Mouse (Mus musculus) adrenal gland, adult (tissue): ENCODE data around the gene Sema7a.
A peak's percentile ranks its signal among the peaks of the same experiment; 100 is the strongest.

Experiments used
- DNase-seq, 2 experiments: peaks; one replicate each; pipeline ENCODE4 v3.0.0; 2022 to 2023; ENCODE audit warnings: low spot score in 1 of 2; ENCODE audit not compliant: inconsistent age in 2 of 2

Sema7a gene

DNA sequence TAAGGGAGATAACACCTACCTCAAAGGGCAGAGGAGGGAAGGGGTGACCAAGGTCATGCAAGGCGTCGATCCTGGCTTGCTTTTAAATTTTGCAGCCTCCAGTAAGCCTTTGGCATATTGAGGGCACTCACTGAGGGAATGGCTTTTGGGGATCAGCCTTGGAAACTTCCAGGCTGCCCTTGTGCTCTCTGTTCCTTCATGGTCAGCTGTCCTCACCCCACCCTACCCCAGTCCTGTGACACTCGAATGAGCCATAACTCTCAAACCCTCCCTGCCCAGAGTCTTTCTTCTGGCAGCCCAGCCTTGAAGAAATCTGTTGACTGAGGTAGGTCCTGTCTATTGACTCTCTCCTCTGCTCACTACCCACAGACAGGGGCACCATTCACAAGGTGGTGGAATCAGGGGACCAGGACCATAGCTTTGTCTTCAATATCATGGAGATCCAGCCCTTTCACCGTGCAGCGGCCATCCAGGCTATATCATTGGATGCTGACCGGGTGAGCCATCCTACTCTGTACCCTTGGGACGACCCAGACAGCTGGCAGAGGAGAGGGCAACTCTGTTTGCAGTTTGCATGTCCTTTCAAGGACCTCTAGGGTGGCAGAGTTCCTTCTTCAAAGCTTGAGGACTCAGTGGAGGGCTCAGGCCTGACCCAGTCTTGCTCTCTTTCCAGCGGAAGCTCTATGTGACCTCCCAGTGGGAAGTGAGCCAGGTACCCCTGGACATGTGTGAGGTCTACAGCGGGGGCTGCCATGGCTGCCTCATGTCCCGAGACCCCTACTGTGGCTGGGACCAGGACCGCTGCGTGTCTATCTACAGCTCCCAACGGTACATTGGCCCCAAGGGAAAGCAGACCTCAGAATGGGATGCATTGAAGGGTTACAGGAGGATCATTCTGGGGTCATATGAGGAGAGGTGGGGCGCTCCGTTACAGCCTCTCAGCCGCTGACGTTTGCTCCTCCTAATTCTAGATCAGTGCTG lies 20.3 kb downstream of the Sema7a start:
- peak; percentile 77 to 81 for DNase-seq

DNA sequence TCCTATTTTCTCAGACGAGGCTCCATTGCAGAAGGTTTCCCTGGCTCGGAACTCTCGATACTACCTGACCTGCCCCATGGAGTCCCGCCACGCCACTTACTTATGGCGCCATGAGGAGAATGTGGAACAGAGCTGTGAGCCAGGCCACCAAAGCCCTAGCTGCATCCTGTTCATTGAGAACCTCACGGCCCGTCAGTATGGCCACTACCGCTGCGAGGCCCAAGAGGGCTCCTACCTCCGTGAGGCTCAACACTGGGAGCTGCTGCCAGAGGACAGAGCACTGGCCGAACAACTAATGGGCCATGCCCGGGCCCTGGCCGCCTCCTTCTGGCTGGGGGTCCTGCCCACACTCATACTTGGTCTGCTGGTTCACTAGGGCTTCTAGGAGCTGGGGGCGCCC lies 21.3 kb downstream of the Sema7a start:
- DNase-seq: no peak

- DNase-seq: no peak
Measured at GRCm38 (mm10) chr9:57961863-57962778, 22.2 kb downstream of the Sema7a start.

DNA sequence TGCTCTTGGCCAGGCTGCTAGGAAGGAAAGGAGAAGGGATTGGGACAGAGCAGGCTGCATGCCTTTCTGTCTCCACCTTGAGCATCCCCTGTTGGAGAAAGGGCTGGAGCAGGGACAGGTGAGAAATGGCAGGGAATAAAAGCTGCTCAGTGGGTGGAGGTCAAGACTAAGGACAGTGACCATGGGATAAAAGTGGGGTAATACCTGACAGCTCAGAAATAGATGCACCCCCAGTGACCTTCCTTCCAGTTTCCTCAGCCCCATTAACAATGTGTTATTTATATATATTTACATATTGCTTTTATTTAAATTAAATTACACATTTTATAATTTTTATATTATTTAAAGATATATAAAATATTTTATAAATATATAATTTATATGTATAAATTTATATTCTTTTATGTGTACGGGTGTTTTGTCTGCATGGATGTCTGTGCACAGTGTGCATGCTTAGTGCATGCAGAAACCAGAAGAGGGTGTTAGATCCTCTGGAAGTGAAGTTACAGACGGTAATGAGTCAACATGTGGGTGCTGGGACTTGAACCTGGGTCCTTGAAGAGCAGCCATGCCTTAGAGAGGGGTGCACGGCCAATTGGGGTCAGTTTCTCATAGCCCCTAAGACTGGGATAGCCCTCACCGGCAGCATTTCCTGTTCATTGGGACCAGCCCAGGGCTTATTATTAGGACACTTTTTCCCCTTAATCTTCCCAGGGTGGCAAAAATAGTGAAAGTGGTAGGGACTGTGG lies 23.5 kb downstream of the Sema7a start:
- no peak for DNase-seq

GRCm38 (mm10) chr9:57963998-57964395 lies 24.1 kb downstream of the Sema7a start:
- DNase-seq: no peak

DNA sequence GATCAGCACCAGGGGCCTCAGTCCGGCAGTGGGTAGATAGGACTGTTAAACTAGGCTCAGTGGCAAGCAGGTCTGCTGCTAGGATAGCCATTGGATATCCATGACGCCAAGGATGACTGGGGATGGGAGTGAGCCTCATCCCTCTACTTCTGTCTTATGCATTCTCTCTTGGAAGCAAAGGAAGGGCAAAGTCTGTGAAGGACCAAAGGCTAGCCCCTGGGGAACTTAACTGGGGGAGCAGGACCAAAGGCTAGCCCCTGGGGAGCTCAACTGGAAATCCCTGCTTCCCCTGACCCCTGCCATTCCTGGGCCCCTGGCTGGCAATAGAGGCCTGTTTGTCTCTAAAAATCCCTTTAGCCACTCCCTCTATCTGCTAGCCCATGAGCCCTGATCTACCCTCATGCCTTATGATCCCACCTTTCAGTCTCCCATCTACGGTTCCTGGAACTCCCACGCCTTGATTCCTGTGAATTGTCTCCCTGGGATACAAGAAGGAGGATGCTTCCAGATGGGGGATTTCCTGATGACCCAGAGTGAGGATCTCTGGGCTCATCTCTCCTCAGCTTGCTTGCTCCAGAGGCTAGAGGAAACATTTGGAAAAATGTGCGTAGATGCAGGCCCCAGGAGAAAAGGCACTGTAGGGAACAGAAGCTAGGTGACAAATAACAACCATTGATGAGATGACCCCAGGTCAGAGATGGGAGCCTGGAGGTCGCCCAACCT lies 24.8 kb downstream of the Sema7a start:
- DNase-seq: no peak

DNA sequence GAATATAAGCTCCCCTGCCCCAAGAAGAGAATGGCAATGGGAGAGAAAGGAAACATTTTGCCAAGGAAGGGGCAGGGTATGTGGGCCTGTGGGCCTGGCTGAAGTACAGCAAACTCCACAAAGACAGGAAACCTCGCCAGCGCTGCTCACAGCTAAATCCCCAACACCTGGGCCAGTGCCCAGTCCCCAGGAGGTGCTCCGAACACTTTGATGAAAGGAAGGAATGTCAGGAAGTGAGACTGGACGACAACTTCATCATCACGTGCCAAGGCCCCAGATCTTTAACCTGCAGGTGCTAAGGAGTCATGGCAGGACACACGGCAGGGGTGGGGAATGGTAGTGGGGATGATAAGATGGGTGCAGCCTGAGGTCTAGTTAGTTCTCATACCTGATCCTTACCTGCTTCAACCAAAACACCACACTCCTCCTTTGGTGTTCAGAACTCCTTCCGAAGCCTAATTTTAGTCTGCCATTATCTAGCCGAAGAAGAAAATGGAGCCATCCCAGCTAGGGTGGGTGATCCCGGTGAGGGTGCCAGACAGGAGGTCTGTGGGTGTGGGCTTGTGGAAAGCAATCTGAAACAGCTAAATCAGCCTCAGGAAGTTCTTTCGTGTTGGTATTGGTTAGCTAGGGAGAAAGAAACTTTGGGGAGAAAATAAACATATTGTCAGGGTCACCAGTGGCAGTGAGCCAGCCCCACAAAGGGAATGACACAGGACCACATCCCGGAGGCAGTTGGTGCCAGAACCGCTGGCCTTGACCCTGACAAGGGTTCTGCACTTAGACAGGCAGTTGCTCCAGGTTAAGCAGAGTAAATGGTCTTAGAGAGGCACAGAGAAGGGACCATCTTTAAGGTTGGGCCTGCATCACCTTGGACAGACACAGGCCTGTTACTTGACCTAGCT lies 25.6 kb downstream of the Sema7a start:
- DNase-seq: peak; percentile 89 to 95

- no peak for DNase-seq
Measured at GRCm38 (mm10) chr9:57967237-57967960, 27.5 kb downstream of the Sema7a start.

GRCm38 (mm10) chr9:57968166-57968771 lies 28.4 kb downstream of the Sema7a start:
- no peak for DNase-seq

DNA sequence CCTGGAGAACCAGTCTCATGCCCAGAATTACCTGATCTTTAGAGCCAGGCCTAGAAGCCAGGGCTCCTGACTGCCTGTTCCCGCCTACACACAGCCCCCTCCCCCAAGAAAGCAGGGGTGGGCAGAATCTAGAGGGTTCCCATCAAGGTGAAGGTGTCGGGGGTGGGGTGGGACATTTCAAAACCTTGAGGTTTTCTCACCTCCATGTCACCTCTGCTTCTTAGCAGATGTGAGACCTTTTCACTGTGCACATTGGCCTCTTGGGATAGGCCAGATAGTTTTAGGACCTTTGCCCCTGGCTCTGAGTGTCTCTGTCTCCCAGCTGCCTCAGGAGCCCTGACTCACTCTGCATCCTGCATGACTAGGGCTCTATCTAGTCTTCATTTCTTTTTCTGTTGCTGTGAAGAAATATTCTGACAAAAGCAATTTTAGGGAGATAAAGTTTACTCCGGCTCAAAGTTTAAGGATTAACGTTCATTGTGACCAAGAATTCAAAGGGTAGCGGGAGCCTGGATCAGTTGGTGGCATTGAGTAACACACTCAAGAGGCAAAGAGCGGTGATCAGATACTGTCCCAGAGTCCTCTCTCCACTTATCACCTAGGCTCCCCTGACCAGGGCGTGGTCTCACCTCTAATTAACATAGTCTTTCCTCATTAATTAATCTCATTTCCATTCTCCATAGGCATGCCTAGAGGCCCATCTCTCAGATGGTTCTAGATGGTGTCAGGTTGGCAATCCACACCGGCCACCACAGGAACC lies 29.1 kb downstream of the Sema7a start:
- DNase-seq: no peak

- DNase-seq: no peak
Measured at GRCm38 (mm10) chr9:57969736-57970495, 30.0 kb downstream of the Sema7a start.

GRCm38 (mm10) chr9:57971413-57971812 lies 31.5 kb downstream of the Sema7a start:
- DNase-seq: no peak

DNA sequence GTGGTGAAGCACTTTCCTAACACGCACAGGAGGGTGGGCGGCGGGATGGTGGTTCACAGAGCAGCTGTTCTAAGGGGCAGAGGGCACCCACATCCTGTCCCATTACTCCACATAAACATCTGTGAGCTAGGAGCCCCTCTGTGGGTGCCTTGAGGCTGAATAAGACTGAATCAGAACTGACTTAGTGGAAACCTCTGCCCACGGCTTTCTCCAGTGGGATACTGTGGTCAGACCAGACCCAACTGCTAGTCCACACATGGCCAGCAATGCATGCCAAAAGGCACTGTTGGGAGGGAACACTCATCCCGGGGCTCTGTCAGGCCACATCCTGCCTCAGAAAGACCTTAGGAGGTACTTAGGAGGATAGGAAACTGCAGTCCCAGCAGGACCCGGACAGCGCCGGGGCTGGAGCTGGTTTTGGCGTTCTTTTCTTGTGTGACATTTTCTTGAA lies 32.3 kb downstream of the Sema7a start:
- no peak for DNase-seq

GRCm38 (mm10) chr9:57972776-57973439 lies 33.0 kb downstream of the Sema7a start:
- DNase-seq: no peak

GRCm38 (mm10) chr9:57973440-57974066 lies 33.6 kb downstream of the Sema7a start:
- no peak for DNase-seq

- DNase-seq: no peak
Measured at GRCm38 (mm10) chr9:57974221-57974620, 34.3 kb downstream of the Sema7a start.
